Mouse (Mus musculus): ENCODE measurements at regions not wholly inside any gene's neighbourhood (a gene's known extent, or its start where the extent isn't known, plus 50 kb on each side); places are given as distances from the start of the nearest gene placed in this dataset.

DNA sequence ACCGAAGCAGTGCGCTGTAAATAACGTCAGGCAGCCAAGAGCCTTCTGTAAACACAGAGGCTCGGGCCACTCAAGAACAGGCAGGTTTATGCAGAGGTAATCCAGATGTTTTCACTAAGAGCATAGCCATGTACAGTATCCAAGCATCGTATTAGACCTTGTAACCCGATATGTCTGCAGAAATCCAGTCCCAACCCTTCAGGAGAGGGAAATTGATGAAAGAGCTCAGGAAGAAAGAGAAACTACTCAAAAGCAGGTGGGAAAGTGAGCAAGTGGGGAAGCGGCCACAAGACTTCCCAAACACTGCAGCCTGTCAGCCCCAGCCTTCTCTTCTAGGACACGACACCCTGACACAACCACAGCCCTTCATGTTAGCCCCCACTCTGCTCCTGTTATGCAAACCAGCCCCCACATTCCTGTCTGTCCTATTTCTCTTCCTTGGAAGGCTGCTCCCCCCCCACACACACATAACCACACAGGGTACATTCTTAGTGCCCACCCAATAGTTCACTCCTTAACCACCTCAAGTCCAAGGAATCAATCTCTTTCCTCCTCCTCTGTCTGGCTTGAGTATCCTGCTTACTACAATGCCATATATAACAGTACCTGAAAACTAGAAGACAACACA is 179.7 kb downstream of the Adamts15 start:
- Histone ChIP-seq H3K4me3 (ENCODE audit: low read depth, low read length) (no peak overlapping the region), H3K9me3 (replicated peaks; ENCODE audit: control insufficient read depth, low read length, poor library complexity, severe bottlenecking) (no peaks in the 10 kb centered on the region), H3K4me1 (ENCODE audit: control insufficient read depth, insufficient read depth, low read length) (no peaks in the 10 kb centered on the region), H3K4me2 (ENCODE audit: low read length) (no peak overlapping the region), H3K9ac (ENCODE audit: low read depth, low read length) (no peak overlapping the region), H3K36me3 (ENCODE audit: control insufficient read depth, insufficient read depth, low read length) (no peaks in the 10 kb centered on the region), H3K27ac (ENCODE audit: low read length) (no peak overlapping the region), H3K27me3 (ENCODE audit: control insufficient read depth, insufficient read depth, low read depth, low read length) (no peaks in the 10 kb centered on the region)
- WGBS = 87% methylated on average over 8 of the region's 8 CpGs
- ATAC-seq = no peak

- Histone ChIP-seq H3K36me3 (ENCODE audit: control insufficient read depth, insufficient read depth, low read length) (no peaks in the 10 kb centered on the region), H3K9me3 (replicated peaks; ENCODE audit: control insufficient read depth, low read length, poor library complexity, severe bottlenecking) (no peaks in the 10 kb centered on the region), H3K27ac (ENCODE audit: low read length) (no peak overlapping the region), H3K4me2 (ENCODE audit: low read length) (no peak overlapping the region), H3K27me3 (ENCODE audit: control insufficient read depth, insufficient read depth, low read depth, low read length) (no peaks in the 10 kb centered on the region), H3K9ac (ENCODE audit: low read depth, low read length) (no peak overlapping the region), H3K4me3 (ENCODE audit: low read depth, low read length) (no peak overlapping the region), H3K4me1 (ENCODE audit: control insufficient read depth, insufficient read depth, low read length) (no peaks in the 10 kb centered on the region)
- no peak for ATAC-seq
- 51% methylated on average over 2 of the region's 2 CpGs for WGBS
Observed at GRCm38 (mm10) chr9:30731687-30732086, 190.6 kb downstream of the Adamts15 start.

GRCm38 (mm10) chr9:30723364-30724070 is 198.7 kb downstream of the Adamts15 start:
- Histone ChIP-seq H3K4me1 (ENCODE audit: control insufficient read depth, insufficient read depth, low read length) (no peaks in the 10 kb centered on the region), H3K27me3 (ENCODE audit: control insufficient read depth, insufficient read depth, low read depth, low read length) (no peaks in the 10 kb centered on the region), H3K9me3 (replicated peaks; ENCODE audit: control insufficient read depth, low read length, poor library complexity, severe bottlenecking) (no peaks in the 10 kb centered on the region), H3K9ac (ENCODE audit: low read depth, low read length) (no peak overlapping the region), H3K4me2 (ENCODE audit: low read length) (no peak overlapping the region), H3K27ac (ENCODE audit: low read length) (no peak overlapping the region), H3K4me3 (ENCODE audit: low read depth, low read length) (no peak overlapping the region), H3K36me3 (ENCODE audit: control insufficient read depth, insufficient read depth, low read length) (no peaks in the 10 kb centered on the region)
- WGBS = 95% methylated on average over 1 of the region's 1 CpGs
- no peak for ATAC-seq

GRCm38 (mm10) chr9:30721861-30722260 is 200.4 kb downstream of the Adamts15 start:
- Histone ChIP-seq H3K4me3 (ENCODE audit: low read depth, low read length) (no peak overlapping the region), H3K4me1 (ENCODE audit: control insufficient read depth, insufficient read depth, low read length) (no peaks in the 10 kb centered on the region), H3K27me3 (ENCODE audit: control insufficient read depth, insufficient read depth, low read depth, low read length) (no peaks in the 10 kb centered on the region), H3K9me3 (replicated peaks; ENCODE audit: control insufficient read depth, low read length, poor library complexity, severe bottlenecking) (no peaks in the 10 kb centered on the region), H3K36me3 (ENCODE audit: control insufficient read depth, insufficient read depth, low read length) (no peaks in the 10 kb centered on the region), H3K9ac (ENCODE audit: low read depth, low read length) (no peak overlapping the region), H3K4me2 (ENCODE audit: low read length) (no peak overlapping the region), H3K27ac (ENCODE audit: low read length) (no peak overlapping the region)
- 66% methylated on average over 4 of the region's 4 CpGs for WGBS
- no peak for ATAC-seq

- Histone ChIP-seq H3K36me3 (ENCODE audit: control insufficient read depth, insufficient read depth, low read length) (no peaks in the 10 kb centered on the region), H3K4me1 (ENCODE audit: control insufficient read depth, insufficient read depth, low read length) (no peaks in the 10 kb centered on the region), H3K4me2 (ENCODE audit: low read length) (no peak overlapping the region), H3K9me3 (replicated peaks; ENCODE audit: control insufficient read depth, low read length, poor library complexity, severe bottlenecking) (no peaks in the 10 kb centered on the region), H3K9ac (ENCODE audit: low read depth, low read length) (no peak overlapping the region), H3K27ac (ENCODE audit: low read length) (no peak overlapping the region), H3K27me3 (ENCODE audit: control insufficient read depth, insufficient read depth, low read depth, low read length) (no peaks in the 10 kb centered on the region), H3K4me3 (ENCODE audit: low read depth, low read length) (no peak overlapping the region)
- no peak for ATAC-seq
- WGBS = 71% methylated on average over 8 of the region's 8 CpGs
Observed at GRCm38 (mm10) chr9:30716421-30717170, 205.7 kb downstream of the Adamts15 start.

GRCm38 (mm10) chr9:30710131-30710530 is 212.1 kb downstream of the Adamts15 start:
- Histone ChIP-seq H3K27ac (ENCODE audit: low read length) (no peak overlapping the region), H3K4me1 (ENCODE audit: control insufficient read depth, insufficient read depth, low read length) (no peaks in the 10 kb centered on the region), H3K4me3 (ENCODE audit: low read depth, low read length) (no peak overlapping the region), H3K9me3 (replicated peaks; ENCODE audit: control insufficient read depth, low read length, poor library complexity, severe bottlenecking) (no peaks in the 10 kb centered on the region), H3K27me3 (ENCODE audit: control insufficient read depth, insufficient read depth, low read depth, low read length) (no peaks in the 10 kb centered on the region), H3K4me2 (ENCODE audit: low read length) (no peak overlapping the region), H3K9ac (ENCODE audit: low read depth, low read length) (no peak overlapping the region), H3K36me3 (ENCODE audit: control insufficient read depth, insufficient read depth, low read length) (no peaks in the 10 kb centered on the region)
- ATAC-seq = no peak
- WGBS = 86% methylated on average over 5 of the region's 5 CpGs

DNA sequence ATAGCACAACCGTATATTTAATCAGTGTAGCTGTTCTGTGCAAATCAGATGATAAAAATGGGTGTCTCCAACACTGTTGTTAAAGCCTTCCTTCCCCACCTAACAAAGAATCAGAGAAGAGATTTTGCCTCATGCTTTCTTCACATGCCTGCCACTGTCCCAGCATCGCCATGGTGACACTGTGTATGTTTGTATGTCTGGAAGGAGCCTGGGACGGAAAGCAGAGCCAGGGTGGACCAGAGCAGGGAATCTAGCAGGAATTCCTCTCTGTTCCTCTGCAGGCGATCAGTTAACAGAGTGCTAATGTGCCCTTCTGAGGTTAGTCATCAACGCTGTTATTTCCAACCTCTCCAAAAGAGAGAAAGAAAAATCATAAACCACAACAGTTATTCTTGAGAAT is 222.4 kb downstream of the Adamts15 start:
- H3K9ac ChIP-seq (ENCODE audit: low read depth, low read length) = no peak overlapping the region

GRCm38 (mm10) chr9:30697533-30697932 is 224.7 kb downstream of the Adamts15 start:
- 100% methylated on average over 1 of the region's 1 CpGs for WGBS
- H3K36me3 ChIP-seq (ENCODE audit: control insufficient read depth, insufficient read depth, low read length) = no peaks in the 10 kb centered on the region
- no peaks in the 10 kb centered on the region for H3K9me3 ChIP-seq (replicated peaks; ENCODE audit: control insufficient read depth, low read length, poor library complexity, severe bottlenecking)
- H3K9ac ChIP-seq (ENCODE audit: low read depth, low read length) = no peak overlapping the region
- H3K27me3 ChIP-seq (ENCODE audit: control insufficient read depth, insufficient read depth, low read depth, low read length) = no peaks in the 10 kb centered on the region
- no peak for ATAC-seq
- no peak overlapping the region for H3K4me2 ChIP-seq (ENCODE audit: low read length)
- no peaks in the 10 kb centered on the region for H3K4me1 ChIP-seq (ENCODE audit: control insufficient read depth, insufficient read depth, low read length)
- no peak overlapping the region for H3K27ac ChIP-seq (ENCODE audit: low read length)
- H3K4me3 ChIP-seq (ENCODE audit: low read depth, low read length) = no peak overlapping the region

More for the DNA sequence above, 222.4 kb downstream of the Adamts15 start:
- no peaks in the 10 kb centered on the region for H3K4me1 ChIP-seq (ENCODE audit: control insufficient read depth, insufficient read depth, low read length)
- H3K36me3 ChIP-seq (ENCODE audit: control insufficient read depth, insufficient read depth, low read length) = no peaks in the 10 kb centered on the region
- no peak overlapping the region for H3K27ac ChIP-seq (ENCODE audit: low read length)
- no peak overlapping the region for H3K4me2 ChIP-seq (ENCODE audit: low read length)
- no peak overlapping the region for H3K4me3 ChIP-seq (ENCODE audit: low read depth, low read length)
- no peak for ATAC-seq
- no peaks in the 10 kb centered on the region for H3K27me3 ChIP-seq (ENCODE audit: control insufficient read depth, insufficient read depth, low read depth, low read length)
- H3K9me3 ChIP-seq (replicated peaks; ENCODE audit: control insufficient read depth, low read length, poor library complexity, severe bottlenecking) = no peaks in the 10 kb centered on the region
- 43% methylated on average over 5 of the region's 5 CpGs for WGBS

- H3K4me1 ChIP-seq (ENCODE audit: control insufficient read depth, insufficient read depth, low read length) = 0 out of 2 replicates have a peak, but pooled peaks cover 2% of the 10 kb centered on the region
- no peak overlapping the region for H3K27ac ChIP-seq (ENCODE audit: low read length)
- peaks cover 5% of the 10 kb centered on the region; the same call in 1 of the 2 replicates for H3K9me3 ChIP-seq (replicated peaks; ENCODE audit: control insufficient read depth, low read length, poor library complexity, severe bottlenecking)
- no peak overlapping the region for H3K4me2 ChIP-seq (ENCODE audit: low read length)
- no peaks in the 10 kb centered on the region for H3K36me3 ChIP-seq (ENCODE audit: control insufficient read depth, insufficient read depth, low read length)
- no peak for ATAC-seq
- no peak overlapping the region for H3K4me3 ChIP-seq (ENCODE audit: low read depth, low read length)
- H3K27me3 ChIP-seq (ENCODE audit: control insufficient read depth, insufficient read depth, low read depth, low read length) = no peaks in the 10 kb centered on the region
- no peak overlapping the region for H3K9ac ChIP-seq (ENCODE audit: low read depth, low read length)
Observed at GRCm38 (mm10) chr9:30668095-30668494, 241.2 kb downstream of the Snx19 start.
